Mouse (Mus musculus): ENCODE data around the gene Wfdc1. TPM values are rescaled to one million over a fixed set of nuclear protein-coding genes. Genes with fewer than 3 reads are reported as not detected.

Wfdc1 gene
- total and polyA plus RNA-seq, 2 experiments from 2014 or later = 8.5 to 11.6 TPM

GRCm38 (mm10) chr8:119627199-119627598 is 39.0 kb upstream of the Wfdc1 start:
- ATAC-seq (ENCODE audit: low FRiP score) (no peak), DNase-seq (ENCODE audit: low spot score) (no peak)
- no peaks in the 10 kb centered on the region for H3K4me1 ChIP-seq (ENCODE audit: insufficient read depth, low read length)
- TF ChIP-seq CTCF (IDR thresholded peaks at IDR 0.05) = no peak
- no peaks in the 10 kb centered on the region for H3K36me3 ChIP-seq (ENCODE audit: insufficient read depth, low read length)
- H3K4me3 ChIP-seq (ENCODE audit: low read depth, low read length) = no peak overlapping the region
- H3K27ac ChIP-seq (ENCODE audit: low read depth, low read length) = no peak overlapping the region
- no peak overlapping the region for H3K4me2 ChIP-seq (ENCODE audit: low read depth, low read length, poor library complexity, severe bottlenecking)
- H3K9ac ChIP-seq (replicated peaks; ENCODE audit: low read length, poor library complexity, severe bottlenecking) = no peak overlapping the region
- 0 out of 2 replicates have a peak, but pooled peaks cover 2% of the 10 kb centered on the region for H3K27me3 ChIP-seq (ENCODE audit: insufficient read depth, low read length)
- 86% methylated on average over 7 of the region's 7 CpGs for WGBS
- no peaks in the 10 kb centered on the region for H3K9me3 ChIP-seq (ENCODE audit: low read length)

GRCm38 (mm10) chr8:119627613-119628359 is 38.4 kb upstream of the Wfdc1 start:
- DNase-seq (ENCODE audit: low spot score) = no peak
- ATAC-seq (ENCODE audit: low FRiP score) = no peak
- Histone ChIP-seq H3K27ac (ENCODE audit: low read depth, low read length) (no peak overlapping the region), H3K36me3 (ENCODE audit: insufficient read depth, low read length) (no peaks in the 10 kb centered on the region), H3K4me2 (ENCODE audit: low read depth, low read length, poor library complexity, severe bottlenecking) (no peak overlapping the region), H3K4me3 (ENCODE audit: low read depth, low read length) (no peak overlapping the region), H3K9ac (replicated peaks; ENCODE audit: low read length, poor library complexity, severe bottlenecking) (no peak overlapping the region), H3K9me3 (ENCODE audit: low read length) (no peaks in the 10 kb centered on the region), H3K4me1 (ENCODE audit: insufficient read depth, low read length) (no peaks in the 10 kb centered on the region), H3K27me3 (ENCODE audit: insufficient read depth, low read length) (0 out of 2 replicates have a peak, but pooled peaks cover 2% of the 10 kb centered on the region)
- WGBS = 53% methylated on average over 10 of the region's 10 CpGs
- TF ChIP-seq CTCF (IDR thresholded peaks at IDR 0.05) = no peak

GRCm38 (mm10) chr8:119630841-119631240 is 35.3 kb upstream of the Wfdc1 start:
- no peak for ATAC-seq (ENCODE audit: low FRiP score)
- no peaks in the 10 kb centered on the region for H3K9me3 ChIP-seq (ENCODE audit: low read length)
- no peaks in the 10 kb centered on the region for H3K4me1 ChIP-seq (ENCODE audit: insufficient read depth, low read length)
- peaks cover 2% of the 10 kb centered on the region; the same call in 1 of the 2 replicates for H3K27me3 ChIP-seq (ENCODE audit: insufficient read depth, low read length)
- TF ChIP-seq CTCF (IDR thresholded peaks at IDR 0.05) = no peak
- DNase-seq (ENCODE audit: low spot score) = no peak
- 39% methylated on average over 3 of the region's 3 CpGs for WGBS
- H3K4me2 ChIP-seq (ENCODE audit: low read depth, low read length, poor library complexity, severe bottlenecking) = no peak overlapping the region
- no peak overlapping the region for H3K4me3 ChIP-seq (ENCODE audit: low read depth, low read length)
- no peak overlapping the region for H3K9ac ChIP-seq (replicated peaks; ENCODE audit: low read length, poor library complexity, severe bottlenecking)
- H3K36me3 ChIP-seq (ENCODE audit: insufficient read depth, low read length) = no peaks in the 10 kb centered on the region
- no peak overlapping the region for H3K27ac ChIP-seq (ENCODE audit: low read depth, low read length)

GRCm38 (mm10) chr8:119632246-119632645 is 33.9 kb upstream of the Wfdc1 start:
- Histone ChIP-seq H3K4me2 (ENCODE audit: low read depth, low read length, poor library complexity, severe bottlenecking) (no peak overlapping the region), H3K27ac (ENCODE audit: low read depth, low read length) (no peak overlapping the region), H3K9ac (replicated peaks; ENCODE audit: low read length, poor library complexity, severe bottlenecking) (no peak overlapping the region), H3K4me3 (ENCODE audit: low read depth, low read length) (no peak overlapping the region), H3K36me3 (ENCODE audit: insufficient read depth, low read length) (no peaks in the 10 kb centered on the region), H3K4me1 (ENCODE audit: insufficient read depth, low read length) (no peaks in the 10 kb centered on the region), H3K27me3 (ENCODE audit: insufficient read depth, low read length) (peaks cover 2% of the 10 kb centered on the region; the same call in 1 of the 2 replicates), H3K9me3 (ENCODE audit: low read length) (no peaks in the 10 kb centered on the region)
- DNase-seq (ENCODE audit: low spot score) = no peak
- no peak for TF ChIP-seq CTCF (IDR thresholded peaks at IDR 0.05)
- 92% methylated on average over 9 of the region's 9 CpGs for WGBS
- ATAC-seq (ENCODE audit: low FRiP score) = no peak

- Histone ChIP-seq H3K9ac (replicated peaks; ENCODE audit: low read length, poor library complexity, severe bottlenecking) (no peak overlapping the region), H3K4me1 (ENCODE audit: insufficient read depth, low read length) (no peaks in the 10 kb centered on the region), H3K27me3 (ENCODE audit: insufficient read depth, low read length) (peaks cover 2% of the 10 kb centered on the region; the same call in 1 of the 2 replicates), H3K4me3 (ENCODE audit: low read depth, low read length) (no peak overlapping the region), H3K27ac (ENCODE audit: low read depth, low read length) (no peak overlapping the region), H3K9me3 (ENCODE audit: low read length) (no peaks in the 10 kb centered on the region), H3K4me2 (ENCODE audit: low read depth, low read length, poor library complexity, severe bottlenecking) (no peak overlapping the region), H3K36me3 (ENCODE audit: insufficient read depth, low read length) (no peaks in the 10 kb centered on the region)
- no peak for TF ChIP-seq CTCF (IDR thresholded peaks at IDR 0.05)
- 54% methylated on average over 29 of the region's 29 CpGs for WGBS
- DNase-seq (ENCODE audit: low spot score) (no peak), ATAC-seq (ENCODE audit: low FRiP score) (no peak)
These were observed 33.3 kb upstream of the Wfdc1 start for GRCm38 (mm10) chr8:119632909-119633308.

GRCm38 (mm10) chr8:119634616-119635336 is 31.4 kb upstream of the Wfdc1 start:
- 16% methylated on average over 14 of the region's 14 CpGs for WGBS
- Histone ChIP-seq H3K4me1 (ENCODE audit: insufficient read depth, low read length) (no peaks in the 10 kb centered on the region), H3K9ac (replicated peaks; ENCODE audit: low read length, poor library complexity, severe bottlenecking) (no peak overlapping the region), H3K36me3 (ENCODE audit: insufficient read depth, low read length) (no peaks in the 10 kb centered on the region), H3K27me3 (ENCODE audit: insufficient read depth, low read length) (peaks cover 2% of the 10 kb centered on the region; the same call in 1 of the 2 replicates), H3K4me2 (ENCODE audit: low read depth, low read length, poor library complexity, severe bottlenecking) (no peak overlapping the region), H3K27ac (ENCODE audit: low read depth, low read length) (no peak overlapping the region), H3K9me3 (ENCODE audit: low read length) (no peaks in the 10 kb centered on the region), H3K4me3 (ENCODE audit: low read depth, low read length) (no peak overlapping the region)
- DNase-seq (ENCODE audit: low spot score) (no peak), ATAC-seq (ENCODE audit: low FRiP score) (no peak)
- TF ChIP-seq CTCF (IDR thresholded peaks at IDR 0.05) = no peak

All from midbrain, postnatal 0 days (tissue).